Mouse (Mus musculus): ENCODE data around the gene Cyb561d2.

The Cyb561d2 gene

DNA sequence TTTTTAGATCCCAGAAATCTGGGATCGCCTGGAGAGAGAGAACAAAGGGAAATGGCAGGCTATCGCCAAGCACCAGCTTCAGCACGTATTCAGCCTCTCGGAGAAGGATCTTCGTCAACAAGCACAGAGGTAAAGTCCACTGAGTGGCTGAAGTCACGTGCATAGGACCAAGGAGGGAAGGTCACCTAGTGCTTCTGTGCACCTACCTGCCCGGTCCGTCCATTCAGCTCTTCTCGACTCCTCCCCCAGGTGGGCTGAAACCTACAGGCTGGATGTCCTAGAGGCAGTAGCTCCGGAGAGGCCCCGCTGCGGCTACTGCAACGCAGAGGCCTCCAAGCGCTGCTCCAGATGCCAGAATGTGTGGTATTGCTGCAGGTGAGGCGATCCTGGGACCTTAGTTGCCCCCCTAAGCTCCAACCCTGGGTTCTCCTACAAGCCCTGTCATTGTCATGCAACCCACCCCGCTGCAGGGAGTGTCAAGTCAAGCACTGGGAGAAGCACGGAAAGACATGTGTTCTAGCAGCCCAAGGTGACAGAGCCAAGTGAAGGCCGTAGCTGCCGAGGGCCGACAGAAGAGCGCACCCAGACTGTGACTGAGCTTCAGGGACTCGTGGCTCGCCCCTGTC, 8.6 kb upstream of the Cyb561d2 start:
- peak; percentile 60 for DNase-seq (ENCODE audit: low read depth, low spot score)

- no peak for DNase-seq (ENCODE audit: low read depth, low spot score)
Measured at GRCm38 (mm10) chr9:107549297-107550074, 7.5 kb upstream of the Cyb561d2 start.

DNA sequence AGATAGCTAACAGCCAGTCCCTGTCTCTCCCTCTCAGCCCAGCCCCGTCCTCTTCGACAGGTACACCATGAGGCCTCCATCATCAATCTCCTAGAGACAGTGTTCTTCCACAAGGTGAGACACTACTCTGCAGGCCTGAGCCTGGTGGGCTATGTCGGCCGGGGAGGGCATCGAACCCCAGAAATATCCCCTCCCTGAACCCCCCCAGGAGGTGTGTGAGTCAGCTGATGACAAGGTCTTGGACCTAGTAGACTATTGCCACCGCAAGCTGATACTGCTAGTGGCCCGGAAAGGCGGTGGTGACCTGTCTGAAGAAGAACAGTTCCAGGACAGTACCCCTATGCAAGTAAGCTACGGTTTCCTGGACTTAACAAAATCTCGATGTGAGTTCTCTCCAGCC, 6.8 kb upstream of the Cyb561d2 start:
- DNase-seq (ENCODE audit: low read depth, low spot score), result no peak

DNA sequence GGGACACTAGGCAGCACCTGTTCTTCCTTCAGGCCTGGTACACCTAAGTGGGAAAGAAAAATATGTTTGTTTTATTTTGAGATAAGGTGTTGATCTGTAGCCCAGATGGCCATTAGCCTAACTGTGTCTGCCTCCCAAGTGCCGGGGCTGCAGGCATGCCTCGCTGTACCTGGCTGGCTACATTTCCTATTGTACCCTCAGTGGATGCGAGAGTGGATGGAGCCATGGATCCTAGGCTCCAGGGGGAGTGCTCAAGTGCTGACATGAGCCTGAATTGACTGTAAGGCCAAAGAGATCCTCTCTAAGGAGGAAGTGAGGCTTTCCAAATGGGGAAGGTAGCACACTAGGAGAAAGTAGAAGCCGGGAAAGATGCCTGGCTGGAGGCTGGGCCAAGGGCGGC, 6.0 kb upstream of the Cyb561d2 start:
- no peak for DNase-seq (ENCODE audit: low read depth, low spot score)

- peak; percentile 94 for DNase-seq (ENCODE audit: low read depth, low spot score)
Measured at GRCm38 (mm10) chr9:107547026-107547425, 5.0 kb upstream of the Cyb561d2 start, which contains the start of gene Zmynd10. TSS of gene Zmynd10 (plus strand) at chr9:107547298.

DNA sequence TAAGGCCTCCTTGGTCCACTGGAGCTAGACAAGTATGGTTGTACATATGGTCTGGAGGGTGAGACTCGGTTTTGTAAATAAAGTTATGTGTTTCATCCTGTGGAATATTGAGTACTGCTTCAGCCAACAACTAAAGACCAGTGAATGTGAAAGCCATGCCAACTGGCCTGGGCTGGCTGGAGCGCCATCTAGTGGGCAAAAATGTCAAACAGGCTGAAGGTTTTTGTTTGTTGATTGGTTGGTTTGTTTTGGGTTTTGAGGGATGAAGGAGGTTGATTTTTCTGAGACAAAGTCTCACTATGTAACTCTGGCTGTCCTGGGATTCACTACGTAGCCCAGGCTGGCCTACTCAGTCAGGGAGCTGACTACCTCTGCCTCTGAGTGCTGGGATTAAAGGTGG, 3.6 kb upstream of the Cyb561d2 start:
- DNase-seq (ENCODE audit: low read depth, low spot score), result peak; percentile 80

DNA sequence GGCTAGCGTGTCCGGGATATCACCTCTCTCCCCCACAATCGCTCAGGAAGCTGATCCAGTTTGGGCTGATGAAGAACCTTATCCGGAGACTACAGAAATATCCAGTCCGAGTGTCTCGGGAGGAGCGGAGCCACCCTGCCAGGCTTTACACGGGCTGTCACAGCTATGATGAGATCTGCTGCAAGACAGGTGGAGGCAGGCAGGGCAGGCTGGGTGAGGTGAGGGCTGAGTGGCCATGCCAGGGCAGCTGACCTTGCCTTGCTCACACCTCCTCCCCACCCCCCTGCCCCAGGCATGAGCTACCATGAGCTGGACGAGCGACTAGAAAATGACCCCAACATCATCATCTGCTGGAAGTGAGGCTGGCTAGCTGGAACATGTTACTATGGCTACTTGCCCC, 3.2 kb upstream of the Cyb561d2 start:
- DNase-seq (ENCODE audit: low read depth, low spot score), result no peak

DNA sequence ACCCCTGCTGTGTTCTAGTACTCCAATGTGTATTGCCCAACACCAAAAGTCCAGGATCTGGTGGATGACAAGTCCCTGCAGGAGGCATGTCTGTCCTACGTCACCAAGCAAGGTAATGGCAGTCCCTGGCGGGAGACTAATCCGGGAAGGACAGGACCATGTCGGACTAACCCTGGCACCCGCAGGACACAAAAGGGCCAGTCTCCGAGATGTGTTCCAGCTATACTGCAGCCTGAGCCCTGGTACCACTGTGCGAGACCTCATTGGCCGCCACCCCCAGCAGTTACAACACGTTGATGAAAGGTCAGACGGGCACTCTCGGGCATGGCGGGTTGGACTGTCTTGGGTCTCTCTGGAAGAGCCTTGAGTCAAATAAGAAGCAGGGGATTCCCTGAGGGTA, 2.7 kb upstream of the Cyb561d2 start:
- no peak for DNase-seq (ENCODE audit: low read depth, low spot score)

DNA sequence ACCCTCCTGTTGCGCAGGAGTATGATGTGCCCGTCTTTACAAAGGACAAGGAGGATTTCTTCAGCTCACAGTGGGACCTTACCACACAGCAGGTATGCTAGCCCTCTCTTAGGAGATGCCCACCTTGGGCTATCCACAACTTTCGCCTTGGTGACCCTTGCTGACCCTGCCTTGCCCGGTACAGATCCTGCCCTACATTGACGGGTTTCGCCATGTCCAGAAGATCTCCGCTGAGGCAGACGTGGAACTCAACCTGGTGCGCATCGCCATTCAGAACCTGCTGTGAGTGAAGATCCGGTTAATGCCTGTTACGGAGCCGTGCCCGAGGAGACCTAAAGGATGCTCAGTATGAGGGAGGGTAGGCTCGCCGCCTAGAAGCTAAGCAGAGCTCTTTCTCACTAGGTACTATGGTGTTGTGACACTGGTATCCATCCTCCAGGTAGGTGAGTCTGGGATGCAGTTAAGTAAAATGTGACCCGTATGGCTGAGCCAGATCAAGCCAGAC, 2.3 kb upstream of the Cyb561d2 start:
- DNase-seq (ENCODE audit: low read depth, low spot score), result no peak

DNA sequence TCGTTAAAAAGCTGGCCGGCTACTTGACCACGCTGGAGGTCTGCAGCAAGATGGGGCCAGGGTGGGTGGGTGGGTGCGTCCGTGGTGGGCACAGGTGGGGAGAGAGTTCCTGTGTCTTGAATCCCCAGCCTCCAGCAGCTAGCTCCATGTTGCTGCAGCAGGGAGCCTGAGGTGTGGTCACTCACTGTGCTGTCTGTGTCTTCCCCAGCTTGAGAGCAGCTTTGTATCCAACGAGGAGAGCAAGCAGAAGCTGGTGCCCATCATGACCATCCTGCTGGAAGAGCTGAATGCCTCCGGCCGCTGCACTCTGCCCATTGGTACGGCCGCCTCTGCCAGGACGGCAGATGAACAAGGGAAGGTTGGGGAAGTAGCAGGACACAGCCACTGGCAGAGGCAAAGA, 1.3 kb upstream of the Cyb561d2 start:
- DNase-seq (ENCODE audit: low read depth, low spot score), result no peak

DNA sequence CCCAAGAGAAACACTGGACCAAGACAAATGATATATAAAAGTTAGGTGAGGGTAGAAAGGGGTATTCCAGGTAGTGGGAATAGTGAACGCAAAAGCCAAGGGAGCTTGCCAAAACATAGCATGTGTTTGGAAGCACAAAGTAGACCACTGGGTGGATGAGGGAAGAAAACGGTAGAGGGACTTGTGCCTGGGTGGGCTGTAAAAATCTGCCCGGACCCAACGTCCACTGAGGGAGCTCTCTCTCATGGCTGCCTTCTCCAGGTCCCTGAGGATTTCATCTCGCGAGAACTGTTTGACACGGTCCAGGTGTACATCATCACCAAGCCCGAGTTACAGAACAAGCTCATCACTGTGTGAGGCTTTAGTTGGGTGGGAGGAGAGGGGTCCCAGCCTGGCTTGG, 728 bp upstream of the Cyb561d2 start:
- DNase-seq (ENCODE audit: low read depth, low spot score), result peak; percentile 58

DNA sequence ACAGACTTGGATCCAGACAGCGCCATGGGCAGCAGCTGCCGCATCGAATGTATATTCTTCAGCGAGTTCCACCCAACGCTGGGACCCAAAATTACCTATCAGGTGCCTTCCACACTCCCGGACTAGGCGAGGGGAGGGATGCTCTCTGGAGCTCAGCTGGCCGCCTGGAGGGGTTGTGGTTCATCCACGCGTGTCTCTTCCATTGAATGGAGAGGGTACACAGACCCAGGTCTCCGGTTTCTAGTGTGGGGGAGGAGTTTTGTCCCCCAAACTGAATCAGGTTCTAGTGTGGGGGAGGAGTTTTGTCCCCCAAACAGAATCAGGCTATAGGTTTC, 326 bp upstream of the Cyb561d2 start:
- no peak for DNase-seq (ENCODE audit: low read depth, low spot score)

DNA sequence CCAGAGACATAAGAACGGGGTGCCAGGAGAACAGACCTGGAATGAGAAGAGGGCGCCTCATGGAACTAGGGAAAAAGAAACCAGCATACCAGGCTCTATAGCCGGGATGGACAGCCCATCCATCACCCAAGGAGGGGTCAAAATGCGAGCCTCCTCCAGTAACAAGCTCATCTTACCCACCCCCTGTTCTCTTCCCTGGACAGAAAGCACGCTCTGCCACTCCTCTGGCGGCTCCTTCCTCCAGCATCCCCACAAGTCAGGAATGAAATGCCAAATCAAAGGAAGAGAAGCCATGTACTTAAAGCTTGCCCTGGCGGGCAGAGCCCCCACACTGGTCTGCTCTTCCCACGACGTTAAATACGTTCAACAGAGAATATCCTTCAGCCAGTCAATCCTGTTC, 988 bp downstream of the Cyb561d2 start:
- DNase-seq (ENCODE audit: low read depth, low spot score), result no peak

DNA sequence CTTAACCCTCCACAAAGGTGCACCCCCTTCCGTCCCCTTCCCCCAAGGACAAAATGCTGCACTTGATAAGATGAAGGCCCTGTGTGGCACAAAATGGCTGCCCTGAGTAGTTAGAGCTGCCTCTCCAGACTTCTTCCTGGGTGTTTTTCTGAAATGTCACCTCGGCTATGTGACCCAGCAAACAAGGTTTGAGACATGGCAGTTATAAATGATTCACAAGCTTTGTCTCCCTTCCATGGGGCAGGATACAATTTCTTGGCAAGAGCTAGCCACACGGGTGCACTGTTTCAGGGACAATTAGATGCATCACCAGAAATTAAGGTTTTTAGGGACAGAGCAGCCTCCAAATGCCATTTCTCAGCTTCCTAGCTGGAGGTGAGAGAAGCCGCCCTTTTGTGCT, 1.6 kb downstream of the Cyb561d2 start:
- no peak for DNase-seq (ENCODE audit: low read depth, low spot score)

GRCm38 (mm10) chr9:107539940-107540339, 2.1 kb downstream of the Cyb561d2 start:
- DNase-seq (ENCODE audit: low read depth, low spot score), result no peak

DNA sequence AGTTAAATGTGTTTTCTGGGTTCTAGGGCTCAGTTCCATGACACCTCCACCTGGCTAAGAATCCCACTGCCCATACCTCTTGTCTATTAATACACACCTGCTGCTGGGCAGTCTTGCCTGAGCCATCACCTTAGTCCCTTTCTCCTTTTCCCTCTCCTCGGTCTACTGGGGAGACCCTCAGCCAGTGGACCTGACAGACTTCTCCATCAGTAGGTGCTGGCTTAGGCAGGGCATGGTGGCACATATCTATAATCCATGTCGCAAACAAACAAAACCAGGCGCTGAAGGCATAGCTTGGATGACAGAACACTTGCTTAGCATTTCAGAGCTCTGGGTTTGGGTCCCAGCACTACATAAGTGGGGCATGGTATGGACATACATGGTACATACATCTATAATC, 3.3 kb downstream of the Cyb561d2 start:
- DNase-seq (ENCODE audit: low read depth, low spot score), result no peak

GRCm38 (mm10) chr9:107538231-107538630, 3.8 kb downstream of the Cyb561d2 start:
- DNase-seq (ENCODE audit: low read depth, low spot score), result no peak

DNA sequence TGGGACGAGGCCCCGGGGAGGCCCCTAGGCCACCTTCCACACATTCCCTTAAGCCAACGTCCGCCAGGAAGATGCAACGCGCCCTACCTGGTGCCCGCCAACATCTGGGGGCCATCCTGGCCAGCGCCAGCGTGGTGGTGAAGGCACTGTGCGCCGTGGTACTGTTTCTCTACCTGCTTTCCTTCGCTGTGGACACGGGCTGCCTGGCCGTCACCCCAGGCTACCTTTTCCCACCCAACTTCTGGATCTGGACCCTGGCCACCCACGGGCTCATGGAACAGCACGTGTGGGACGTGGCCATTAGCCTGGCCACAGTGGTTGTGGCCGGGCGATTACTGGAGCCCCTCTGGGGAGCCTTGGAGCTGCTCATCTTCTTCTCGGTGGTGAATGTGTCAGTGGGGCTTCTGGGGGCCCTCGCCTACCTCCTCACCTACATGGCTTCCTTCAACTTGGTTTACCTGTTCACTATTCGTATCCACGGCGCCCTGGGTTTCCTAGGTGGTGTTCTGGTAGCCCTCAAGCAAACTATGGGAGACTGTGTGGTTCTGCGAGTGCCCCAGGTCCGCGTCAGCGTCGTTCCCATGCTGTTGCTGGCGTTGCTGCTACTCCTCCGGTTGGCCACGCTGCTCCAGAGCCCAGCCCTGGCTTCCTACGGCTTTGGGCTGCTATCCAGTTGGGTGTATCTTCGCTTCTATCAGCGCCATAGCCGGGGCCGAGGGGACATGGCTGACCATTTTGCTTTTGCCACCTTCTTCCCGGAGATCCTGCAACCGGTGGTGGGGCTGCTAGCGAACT, 7.4 kb downstream of the Cyb561d2 start:
- DNase-seq (ENCODE audit: low read depth, low spot score), result no peak

- peak; percentile 100 for DNase-seq (ENCODE audit: low read depth, low spot score)
Measured at GRCm38 (mm10) chr9:107533791-107534407, 8.1 kb downstream of the Cyb561d2 start, which contains the start of gene Tmem115. TSS of gene Tmem115 (plus strand) at chr9:107533945.

DNA sequence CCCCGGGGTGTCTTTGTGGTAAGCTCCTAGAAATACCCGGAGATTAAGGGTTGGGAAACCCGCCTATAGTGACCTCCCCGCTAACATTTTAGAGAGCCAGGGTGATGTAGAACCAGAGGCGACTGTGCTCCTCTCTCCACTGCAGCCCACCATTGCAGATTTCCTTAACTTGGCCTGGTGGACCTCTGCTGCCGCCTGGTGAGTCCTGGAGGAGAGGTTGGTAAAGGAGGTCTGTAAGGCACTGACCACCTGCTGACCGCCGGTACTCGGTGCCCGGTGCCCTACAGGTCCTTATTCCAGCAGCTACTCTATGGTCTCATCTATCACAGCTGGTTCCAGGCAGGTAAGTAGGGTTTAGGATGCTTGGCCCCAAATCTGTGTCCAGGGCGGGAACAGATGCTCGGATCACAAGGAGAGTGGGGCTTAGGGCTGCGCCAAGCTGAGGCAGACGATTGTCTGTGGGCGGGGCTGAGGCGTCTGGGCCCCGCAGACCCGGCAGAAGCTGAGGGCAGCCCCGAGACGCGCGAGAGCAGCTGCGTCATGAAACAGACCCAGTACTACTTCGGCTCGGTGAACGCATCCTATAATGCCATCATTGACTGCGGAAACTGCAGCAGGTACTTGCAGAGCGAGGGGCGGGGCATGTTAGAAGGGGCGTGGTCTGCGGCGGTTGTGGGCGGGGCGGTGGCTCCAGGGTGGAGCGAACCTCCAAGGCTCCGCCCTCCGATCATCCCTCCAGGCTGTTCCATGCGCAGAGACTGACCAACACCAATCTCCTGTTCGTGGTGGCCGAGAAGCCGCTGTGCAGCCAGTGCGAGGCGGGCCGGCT, 15.6 kb downstream of the Cyb561d2 start:
- peak; percentile 87 for DNase-seq (ENCODE audit: low read depth, low spot score)

GRCm38 (mm10) chr9:107522400-107522711, 19.6 kb downstream of the Cyb561d2 start:
- DNase-seq (ENCODE audit: low read depth, low spot score), result no peak

Measured in R1 (cell line).